ENCODE assay signal across 8 mouse cellular contexts in genomic region chr1:87755641-87756470, GRCm38 (mm10). TPM values are rescaled to one million over a fixed set of nuclear protein-coding genes. Genes with fewer than 3 reads are reported as not detected.
DNase-seq lines count a peak whose midpoint lies in the region; ATAC-seq and TF ChIP-seq lines count a peak whose summit lies in the region.

Atg16l1 (plus strand) TSS chr1:87755870.

- peak; percentile 53; the same call in 1 of the 2 replicates for TF ChIP-seq POLR2A in olfactory bulb, adult 2 months (IDR thresholded peaks at IDR 0.05; ENCODE audit: insufficient read depth, low read depth, low read length)
- 0 out of 2 replicates have a peak, but pooled peaks have one; percentile 42 for TF ChIP-seq POLR2A in thymus, adult 2 months (IDR thresholded peaks at IDR 0.05; ENCODE audit: control insufficient read depth, extremely low read depth, insufficient read depth, low read length, poor library complexity)

- peak within 1 kb of the TSS; percentile 90 for H3K27ac ChIP-seq in forebrain, embryonic 16.5 days (ENCODE audit: low read length)
- peak within 1 kb of the TSS; percentile 95 for H3K27ac ChIP-seq in layer of hippocampus, adult 2 months
- peak within 1 kb of the TSS; percentile 93 for H3K27ac ChIP-seq in lung, embryonic 14.5 days (ENCODE audit: low read depth)
- peak within 1 kb of the TSS; percentile 90 for H3K27ac ChIP-seq in olfactory bulb, adult 2 months (ENCODE audit: insufficient read depth, low read depth, low read length)
- H3K27ac ChIP-seq in thymus, adult 2 months (ENCODE audit: control insufficient read depth, insufficient read depth, low read length): peak within 1 kb of the TSS; percentile 32

- peaks cover 27% of the 10 kb centered on the region for H3K4me1 ChIP-seq in G1E (ENCODE audit: insufficient read depth, low read depth, low read length)
- H3K4me1 ChIP-seq in forebrain, embryonic 16.5 days (replicated peaks; ENCODE audit: control insufficient read depth, insufficient read depth, low read length): peaks cover 14% of the 10 kb centered on the region
- no peaks in the 10 kb centered on the region; the same call in 1 of the 2 replicates for H3K4me1 ChIP-seq in lung, embryonic 14.5 days (ENCODE audit: insufficient read depth)
- no peaks in the 10 kb centered on the region for H3K4me1 ChIP-seq in olfactory bulb, adult 2 months (ENCODE audit: control insufficient read depth, insufficient read depth, low read length)
- peaks cover 5% of the 10 kb centered on the region for H3K4me1 ChIP-seq in thymus, adult 2 months (replicated peaks; ENCODE audit: control insufficient read depth, insufficient read depth, low read length)

- DNase-seq in G1E (ENCODE audit: low spot score): peak; percentile 97
- peak; percentile 96 for DNase-seq in cerebellum, adult 18-20 months
- DNase-seq in heart, postnatal 36 days: peak; percentile 93
- DNase-seq in layer of hippocampus, adult 2 months (ENCODE audit: low spot score in 2 of 2): peak; percentile 97
- DNase-seq in lung, embryonic 14.5 days: peak; percentile 99
- DNase-seq in thymus, adult 2 months: peak; percentile 94

- no peaks in the 10 kb centered on the region for H3K9me3 ChIP-seq in G1E (replicated peaks)
- no peaks in the 10 kb centered on the region for H3K9me3 ChIP-seq in forebrain, embryonic 16.5 days (ENCODE audit: control insufficient read depth, low read length)
- no peaks in the 10 kb centered on the region for H3K9me3 ChIP-seq in lung, embryonic 14.5 days (ENCODE audit: low read depth, low read length)

- intact Hi-C loops in heart, postnatal 36 days (cut with DNase I): loop anchor here (2.0 to 5.0 kb wide), 2 partner anchors 167 to 309 kb away; no protein-coding TSS in a partner anchor

- peaks cover 35% of the 10 kb centered on the region for H3K36me3 ChIP-seq in G1E (replicated peaks)
- H3K36me3 ChIP-seq in forebrain, embryonic 16.5 days (ENCODE audit: control insufficient read depth, insufficient read depth): peaks cover 7% of the 10 kb centered on the region
- H3K36me3 ChIP-seq in lung, embryonic 14.5 days (ENCODE audit: insufficient read depth): peaks cover 19% of the 10 kb centered on the region
- H3K36me3 ChIP-seq in thymus, adult 2 months (ENCODE audit: control insufficient read depth, insufficient read depth, low read length): peaks cover 6% of the 10 kb centered on the region

- WGBS in forebrain, embryonic 16.5 days: 1% methylated on average over 77 of the region's 79 CpGs
- 1% methylated on average over 79 of the region's 79 CpGs for WGBS in lung, embryonic 14.5 days
- WGBS in olfactory bulb, adult 2 months: under 1% methylated on average over 79 of the region's 79 CpGs
- WGBS in thymus, adult 2 months: under 1% methylated on average over 79 of the region's 79 CpGs

- H3K4me3 ChIP-seq in G1E (ENCODE audit: low read depth, low read length): peak within 1 kb of the TSS; percentile 90
- H3K4me3 ChIP-seq in forebrain, embryonic 16.5 days (replicated peaks; ENCODE audit: low read length): peak within 1 kb of the TSS; percentile 99
- peak within 1 kb of the TSS; percentile 97 for H3K4me3 ChIP-seq in layer of hippocampus, adult 2 months
- H3K4me3 ChIP-seq in lung, embryonic 14.5 days (ENCODE audit: low read depth, low read length): peak within 1 kb of the TSS; percentile 99
- peak within 1 kb of the TSS; percentile 100 for H3K4me3 ChIP-seq in olfactory bulb, adult 2 months (ENCODE audit: insufficient read depth, low read depth, low read length)
- H3K4me3 ChIP-seq in thymus, adult 2 months (ENCODE audit: control insufficient read depth, insufficient read depth, low read length): peak within 1 kb of the TSS; percentile 93

- TF ChIP-seq CTCF in G1E (IDR thresholded peaks at IDR 0.05; ENCODE audit: low read depth, low read length): no peak
- TF ChIP-seq CTCF in layer of hippocampus, adult 2 months (conservative IDR thresholded peaks at IDR 0.05): peak; percentile 76
- peak; percentile 56 for TF ChIP-seq CTCF in lung, embryonic 14.5 days (IDR thresholded peaks at IDR 0.05; ENCODE audit: low read depth)
- peak; percentile 44 for TF ChIP-seq CTCF in olfactory bulb, adult 2 months (IDR thresholded peaks at IDR 0.05; ENCODE audit: insufficient read depth, low read depth, low read length)
- 0 out of 2 replicates have a peak, but pooled peaks have one; percentile 57 for TF ChIP-seq CTCF in thymus, adult 2 months (IDR thresholded peaks at IDR 0.05; ENCODE audit: borderline replicate concordance, control insufficient read depth, extremely low read depth, insufficient read depth, low read length, poor library complexity)

- H3K4me2 ChIP-seq in forebrain, embryonic 16.5 days (ENCODE audit: low read length): peak within 1 kb of the TSS; percentile 93
- H3K4me2 ChIP-seq in lung, embryonic 14.5 days: peak within 1 kb of the TSS; percentile 82

- H3K27me3 ChIP-seq in G1E (ENCODE audit: insufficient read depth, low read length): no peaks in the 10 kb centered on the region
- H3K27me3 ChIP-seq in forebrain, embryonic 16.5 days (replicated peaks; ENCODE audit: control insufficient read depth, insufficient read depth, low read length): no peaks in the 10 kb centered on the region
- H3K27me3 ChIP-seq in lung, embryonic 14.5 days (ENCODE audit: insufficient read depth, low read length): no peaks in the 10 kb centered on the region
- H3K27me3 ChIP-seq in thymus, adult 2 months (ENCODE audit: control insufficient read depth, insufficient read depth, low read length): no peaks in the 10 kb centered on the region

- peak within 1 kb of the TSS; percentile 95 for H3K9ac ChIP-seq in forebrain, embryonic 16.5 days (replicated peaks; ENCODE audit: low read depth, low read length)
- peak within 1 kb of the TSS; percentile 96 for H3K9ac ChIP-seq in lung, embryonic 14.5 days

- ATAC-seq in G1E (ENCODE audit: extremely low read depth, insufficient number of reproducible peaks, low FRiP score, poor library complexity, severe bottlenecking): peak; percentile 97
- peak; percentile 100 for ATAC-seq in forebrain, embryonic 16.5 days
- ATAC-seq in lung, embryonic 14.5 days (ENCODE audit: insufficient read depth): peak; percentile 99

RNA-seq across cellular contexts. Expression of gene Atg16l1, which starts in this region (rescaled TPM):
- total RNA-seq in G1E (2014; fragmentation: Nextera tagmentation) (48.1 and 66.2 TPM in 2 replicates), G1E (2017) (72.0 and 82.2 TPM in 2 replicates)
- 6.6 and 10.3 TPM in 2 replicates for polyA plus RNA-seq in G1E (2012)
- polyA plus RNA-seq in forebrain, embryonic 16.5 days (2015; fragmentation: Nextera tagmentation; extraction: Ambion mirVana): 74.5 and 76.3 TPM in 2 replicates
- 10 to 100 TPM; 27.4 to 29.7 TPM for total RNA-seq in heart, postnatal 36 days (2021)
- 10 to 100 TPM; 66.2 to 71.9 TPM for total RNA-seq in layer of hippocampus, adult 2 months (2021)
- polyA plus RNA-seq in lung, embryonic 14.5 days (2014; fragmentation: Nextera tagmentation; extraction: Ambion mirVana): 27.0 and 31.5 TPM in 2 replicates
- not detected in 2 replicates for polyA plus RNA-seq in olfactory bulb, adult 2 months (2012; ENCODE audit: insufficient read depth, insufficient read length, low replicate concordance, missing spikeins)
- polyA plus RNA-seq in thymus, adult 2 months (2012; rRNA removed): 37.2 and 41.2 TPM in 2 replicates

Comparison
In these comparisons a context has a peak if more than half of its experiments do, and no peak if none do; other contexts are left out.
1. Peak in every context shown above with its lines: DNase-seq, ATAC-seq, H3K4me3 ChIP-seq and H3K27ac ChIP-seq.
2. H3K27ac ChIP-seq: peak in every context shown above with its lines; median percentile 95 in layer of hippocampus, adult 2 months; 93 in lung, embryonic 14.5 days; 90 in forebrain, embryonic 16.5 days; 90 in olfactory bulb, adult 2 months; 32 in thymus, adult 2 months.